Comparison of ENCODE assay signal across 7 mouse cellular contexts in the genomic region with DNA sequence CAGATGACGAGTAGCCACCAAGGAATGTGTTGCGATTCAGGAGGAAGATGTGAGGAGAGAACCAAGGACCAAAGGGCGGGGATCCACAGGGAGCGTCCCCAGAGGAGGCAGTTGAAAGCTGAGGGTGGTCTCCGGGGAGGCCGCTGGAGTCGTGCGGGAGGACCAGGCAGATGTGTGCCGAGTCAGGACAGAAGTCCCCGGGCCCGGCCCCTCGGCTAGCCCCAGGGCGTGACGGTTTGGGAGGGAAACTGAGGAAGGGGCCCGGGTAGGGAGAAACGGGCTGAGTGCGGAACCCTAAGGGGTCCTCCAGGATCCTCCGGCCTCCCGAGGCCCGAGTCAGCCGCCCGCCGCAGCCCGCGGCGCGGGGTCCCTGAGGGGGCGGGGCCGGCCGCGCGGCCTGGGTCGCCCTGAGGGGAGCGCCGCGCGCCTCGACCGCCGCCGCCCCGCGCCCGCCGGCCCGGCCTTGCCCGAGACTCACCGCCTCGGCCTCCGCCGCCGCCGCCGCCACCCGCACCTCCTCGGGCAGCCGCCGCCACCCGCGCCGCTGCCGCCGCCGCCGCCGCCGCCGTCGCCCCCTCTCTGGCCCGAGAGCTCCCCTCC. TPM values are rescaled to one million over a fixed set of nuclear protein-coding genes. Genes with fewer than 3 reads are reported as not detected.
DNase-seq lines count a peak whose midpoint lies in the region; ATAC-seq and TF ChIP-seq lines count a peak whose summit lies in the region.

No protein-coding gene starts in this region.

- TF ChIP-seq CTCF in forebrain, postnatal 0 days (IDR thresholded peaks at IDR 0.05; ENCODE audit: low read depth), result no peak

- H3K4me1 ChIP-seq in forebrain, postnatal 0 days (ENCODE audit: insufficient read depth), result peaks cover 18% of the 10 kb centered on the region
- peaks cover 19% of the 10 kb centered on the region for H3K4me1 ChIP-seq in lung, embryonic 16.5 days (replicated peaks; ENCODE audit: control insufficient read depth, insufficient read depth, low read length)
- peaks cover 19% of the 10 kb centered on the region for H3K4me1 ChIP-seq in stomach, embryonic 16.5 days (ENCODE audit: control insufficient read depth, insufficient read depth, low read length)

- no peaks in the 10 kb centered on the region for H3K9me3 ChIP-seq in forebrain, postnatal 0 days (ENCODE audit: low read length)
- H3K9me3 ChIP-seq in lung, embryonic 16.5 days (ENCODE audit: control insufficient read depth, low read length), result no peaks in the 10 kb centered on the region
- H3K9me3 ChIP-seq in stomach, embryonic 16.5 days (replicated peaks; ENCODE audit: control insufficient read depth, low read length), result no peaks in the 10 kb centered on the region

- H3K4me2 ChIP-seq in forebrain, postnatal 0 days (ENCODE audit: low read depth), result peak overlapping the region; percentile 73
- peak overlapping the region; percentile 84 for H3K4me2 ChIP-seq in lung, embryonic 16.5 days (ENCODE audit: low read depth, low read length)
- peak overlapping the region; percentile 69 for H3K4me2 ChIP-seq in stomach, embryonic 16.5 days (ENCODE audit: low read depth, low read length)

- H3K36me3 ChIP-seq in forebrain, postnatal 0 days (ENCODE audit: insufficient read depth), result peaks cover 10% of the 10 kb centered on the region; the same call in 1 of the 2 replicates
- no peaks in the 10 kb centered on the region for H3K36me3 ChIP-seq in lung, embryonic 16.5 days (ENCODE audit: control insufficient read depth, insufficient read depth, low read length)
- H3K36me3 ChIP-seq in stomach, embryonic 16.5 days (ENCODE audit: control insufficient read depth, insufficient read depth, low read length), result no peaks in the 10 kb centered on the region

- peak; percentile 9 for ATAC-seq in forebrain, postnatal 0 days
- ATAC-seq in lung, embryonic 16.5 days (ENCODE audit: low read depth), result peak; percentile 35
- peak; percentile 14; the same call in 1 of the 2 replicates for ATAC-seq in stomach, embryonic 16.5 days (ENCODE audit: insufficient read depth, low FRiP score)

- WGBS in forebrain, postnatal 0 days, result 0% methylated on average over 28 of the region's 70 CpGs
- WGBS in lung, embryonic 16.5 days, result 2% methylated on average over 26 of the region's 70 CpGs
- under 1% methylated on average over 32 of the region's 70 CpGs for WGBS in stomach, embryonic 16.5 days

- DNase-seq in right cerebral cortex, postnatal 10 days (ENCODE audit: low spot score in 2 of 2), result peak; percentile 47 to 55
- DNase-seq in right cerebral cortex, postnatal 25 days, result no peak
- DNase-seq in cerebellum, adult 18-20 months, result peak; percentile 27 to 48
- peak; percentile 22 for DNase-seq in forebrain, postnatal 0 days
- DNase-seq in kidney, adult 18-20 months, result peak; percentile 7

- no peaks in the 10 kb centered on the region for H3K27me3 ChIP-seq in forebrain, postnatal 0 days (ENCODE audit: insufficient read depth, low read length)
- no peaks in the 10 kb centered on the region for H3K27me3 ChIP-seq in lung, embryonic 16.5 days (ENCODE audit: control insufficient read depth, insufficient read depth, low read depth, low read length)
- no peaks in the 10 kb centered on the region for H3K27me3 ChIP-seq in stomach, embryonic 16.5 days (ENCODE audit: control insufficient read depth, insufficient read depth, low read length)

- H3K4me3 ChIP-seq in forebrain, postnatal 0 days (ENCODE audit: low read depth, low read length), result peak overlapping the region; percentile 72
- peak overlapping the region; percentile 86 for H3K4me3 ChIP-seq in lung, embryonic 16.5 days (ENCODE audit: low read length)
- H3K4me3 ChIP-seq in stomach, embryonic 16.5 days (replicated peaks; ENCODE audit: low read length), result peak overlapping the region; percentile 91

- H3K27ac ChIP-seq in forebrain, postnatal 0 days (ENCODE audit: low read depth, low read length), result peak overlapping the region; percentile 72
- H3K27ac ChIP-seq in lung, embryonic 16.5 days (ENCODE audit: low read length), result peak overlapping the region; percentile 63
- H3K27ac ChIP-seq in stomach, embryonic 16.5 days (ENCODE audit: low read length), result peak overlapping the region; percentile 35; the same call in 1 of the 2 replicates

- H3K9ac ChIP-seq in forebrain, postnatal 0 days, result peak overlapping the region; percentile 83
- peak overlapping the region; percentile 96 for H3K9ac ChIP-seq in lung, embryonic 16.5 days (ENCODE audit: low read length)
- peak overlapping the region; percentile 95 for H3K9ac ChIP-seq in stomach, embryonic 16.5 days (ENCODE audit: low read length)

RNA-seq across cellular contexts. Expression of a gene that starts 1.5 kb away (rescaled TPM):
- 2.6 and 3.8 TPM in 2 replicates for total RNA-seq in forebrain, postnatal 0 days (2014; rRNA removed)
- polyA plus RNA-seq in forebrain, postnatal 0 days (2015; fragmentation: Nextera tagmentation; extraction: Ambion mirVana), result 5.8 and 6.7 TPM in 2 replicates
- 46.6 and 47.1 TPM in 2 replicates for polyA plus RNA-seq in lung, embryonic 16.5 days (2015; fragmentation: Nextera tagmentation; extraction: Ambion mirVana)
- 17.7 and 19.2 TPM in 2 replicates for polyA plus RNA-seq in stomach, embryonic 16.5 days (2015; fragmentation: Nextera tagmentation; extraction: Ambion mirVana)

RNA-seq across cellular contexts. Expression of a gene that starts 16.0 kb away (rescaled TPM):
- 57.7 and 88.3 TPM in 2 replicates for total RNA-seq in forebrain, postnatal 0 days (2014; rRNA removed)
- 16.0 and 21.2 TPM in 2 replicates for polyA plus RNA-seq in forebrain, postnatal 0 days (2015; fragmentation: Nextera tagmentation; extraction: Ambion mirVana)
- 1.5 and 1.8 TPM in 2 replicates for polyA plus RNA-seq in lung, embryonic 16.5 days (2015; fragmentation: Nextera tagmentation; extraction: Ambion mirVana)
- polyA plus RNA-seq in stomach, embryonic 16.5 days (2015; fragmentation: Nextera tagmentation; extraction: Ambion mirVana), result 1.0 and 1.7 TPM in 2 replicates

RNA-seq across cellular contexts. Expression of a gene that starts 43.0 kb away (rescaled TPM):
- 74.8 and 80.5 TPM in 2 replicates for total RNA-seq in forebrain, postnatal 0 days (2014; rRNA removed)
- 69.4 and 92.7 TPM in 2 replicates for polyA plus RNA-seq in forebrain, postnatal 0 days (2015; fragmentation: Nextera tagmentation; extraction: Ambion mirVana)
- polyA plus RNA-seq in lung, embryonic 16.5 days (2015; fragmentation: Nextera tagmentation; extraction: Ambion mirVana), result 87.6 and 89.7 TPM in 2 replicates
- polyA plus RNA-seq in stomach, embryonic 16.5 days (2015; fragmentation: Nextera tagmentation; extraction: Ambion mirVana), result 84.3 and 88.5 TPM in 2 replicates

RNA-seq across cellular contexts. Expression of a gene that starts 43.3 kb away (rescaled TPM):
- 32.5 and 35.1 TPM in 2 replicates for total RNA-seq in forebrain, postnatal 0 days (2014; rRNA removed)
- polyA plus RNA-seq in forebrain, postnatal 0 days (2015; fragmentation: Nextera tagmentation; extraction: Ambion mirVana), result 39.2 and 47.6 TPM in 2 replicates
- polyA plus RNA-seq in lung, embryonic 16.5 days (2015; fragmentation: Nextera tagmentation; extraction: Ambion mirVana), result 46.8 and 50.2 TPM in 2 replicates
- polyA plus RNA-seq in stomach, embryonic 16.5 days (2015; fragmentation: Nextera tagmentation; extraction: Ambion mirVana), result 38.7 and 41.2 TPM in 2 replicates

RNA-seq across cellular contexts. Expression of a gene that starts 55.7 kb away (rescaled TPM):
- 2.8 and 4.0 TPM in 2 replicates for total RNA-seq in forebrain, postnatal 0 days (2014; rRNA removed)
- 2.3 and 3.8 TPM in 2 replicates for polyA plus RNA-seq in forebrain, postnatal 0 days (2015; fragmentation: Nextera tagmentation; extraction: Ambion mirVana)
- 23.9 and 26.8 TPM in 2 replicates for polyA plus RNA-seq in lung, embryonic 16.5 days (2015; fragmentation: Nextera tagmentation; extraction: Ambion mirVana)
- 26.1 and 35.1 TPM in 2 replicates for polyA plus RNA-seq in stomach, embryonic 16.5 days (2015; fragmentation: Nextera tagmentation; extraction: Ambion mirVana)
